Mouse (Mus musculus) kidney, adult 2 months (tissue): Measurements from ENCODE around the gene Ppp1r9a.

Experiments used
- CTCF ChIP-seq: fragments of 200-500 bp; conservative IDR thresholded peaks from 2 replicates; pipeline ENCODE4 v1.5.1; 2011; ENCODE audit warnings: low read depth, mild to moderate bottlenecking, control low read depth, low read length, moderate library complexity, mixed read lengths; ENCODE audit not compliant: insufficient read depth, insufficient read length
- POLR2A ChIP-seq: fragments of 200-500 bp; IDR thresholded peaks from one replicate; pipeline ENCODE4 v1.6.1; 2011; ENCODE audit warnings: low read depth, low read length, control low read depth

GRCm38 (mm10) chr6:5039316-5039715, 136.6 kb downstream of the Ppp1r9a start:
- TF ChIP-seq CTCF (no peak), POLR2A (no peak)
